Mouse (Mus musculus): ENCODE data around the gene Podn. TPM values are rescaled to one million over a fixed set of nuclear protein-coding genes. Genes with fewer than 3 reads are reported as not detected.

The Podn gene
- polyA plus RNA-seq, 1 experiment from 2014 or later = 0.83 TPM

DNA sequence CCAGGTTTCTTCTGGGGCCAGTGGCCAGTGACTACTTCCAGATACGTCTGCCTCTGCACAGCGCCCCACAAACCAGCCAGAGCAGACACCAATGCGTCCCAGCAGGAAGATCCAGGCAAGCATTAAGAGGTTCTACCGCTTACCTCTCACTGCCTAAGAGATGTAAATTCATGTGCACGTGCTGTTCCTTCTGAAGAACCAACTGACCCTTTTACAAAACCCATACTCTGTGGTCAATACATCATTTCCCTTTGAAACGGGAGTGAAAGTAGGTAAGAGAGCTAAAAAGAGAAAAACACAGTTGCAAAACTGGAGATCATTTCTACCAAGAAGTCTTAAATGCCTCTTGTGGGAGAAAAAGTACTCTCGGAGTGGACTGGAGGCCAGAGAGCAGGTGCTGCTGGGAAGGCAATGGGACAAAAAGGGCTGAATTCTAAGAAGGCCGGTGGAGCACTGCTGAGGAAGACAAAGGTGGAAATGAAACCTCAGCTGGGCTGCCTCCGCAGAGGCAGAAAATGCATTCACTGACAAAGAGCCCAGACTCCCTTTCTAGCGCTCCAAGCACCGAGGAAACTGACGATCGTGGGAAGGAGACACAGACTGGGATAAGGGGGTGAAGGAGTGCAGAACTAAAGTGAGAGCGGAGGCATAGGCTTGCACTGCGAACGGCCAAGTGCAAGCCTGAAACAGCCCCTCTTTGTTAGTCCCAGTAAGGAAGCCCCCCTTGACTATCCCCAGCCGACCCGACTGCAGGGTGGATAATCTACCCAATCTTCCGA lies 36.5 kb downstream of the Podn start:
- H3K4me3 ChIP-seq = no peak overlapping the region
- WGBS = 35% methylated on average over 19 of the region's 19 CpGs
- ATAC-seq (ENCODE audit: low FRiP score, low read depth) = no peak
- no peaks in the 10 kb centered on the region for H3K4me1 ChIP-seq (replicated peaks)
- H3K36me3 ChIP-seq = peaks cover 31% of the 10 kb centered on the region
- peak overlapping the region; percentile 34; the same call in 1 of the 2 replicates for H3K27ac ChIP-seq (replicated peaks)
- H3K4me2 ChIP-seq = peak overlapping the region; percentile 28; the same call in 1 of the 2 replicates
- no peaks in the 10 kb centered on the region for H3K27me3 ChIP-seq
- H3K9ac ChIP-seq = no peak overlapping the region
- H3K9me3 ChIP-seq = no peaks in the 10 kb centered on the region

- H3K27ac ChIP-seq (replicated peaks) = no peak overlapping the region
- peaks cover 30% of the 10 kb centered on the region for H3K36me3 ChIP-seq
- H3K27me3 ChIP-seq = no peaks in the 10 kb centered on the region
- no peak overlapping the region for H3K9ac ChIP-seq
- no peaks in the 10 kb centered on the region for H3K9me3 ChIP-seq
- H3K4me2 ChIP-seq = no peak overlapping the region
- no peaks in the 10 kb centered on the region for H3K4me1 ChIP-seq (replicated peaks)
- ATAC-seq (ENCODE audit: low FRiP score, low read depth) = no peak
- H3K4me3 ChIP-seq = no peak overlapping the region
- WGBS = 92% methylated on average over 10 of the region's 10 CpGs
These were observed 38.1 kb downstream of the Podn start for GRCm38 (mm10) chr4:108058166-108058565.

- H3K36me3 ChIP-seq = peaks cover 31% of the 10 kb centered on the region
- H3K27ac ChIP-seq (replicated peaks) = no peak overlapping the region
- ATAC-seq (ENCODE audit: low FRiP score, low read depth) = no peak
- no peak overlapping the region for H3K4me3 ChIP-seq
- WGBS = 93% methylated on average over 2 of the region's 2 CpGs
- no peaks in the 10 kb centered on the region for H3K27me3 ChIP-seq
- H3K4me1 ChIP-seq (replicated peaks) = no peaks in the 10 kb centered on the region
- no peaks in the 10 kb centered on the region for H3K9me3 ChIP-seq
- no peak overlapping the region for H3K4me2 ChIP-seq
- no peak overlapping the region for H3K9ac ChIP-seq
These were observed 39.0 kb downstream of the Podn start for GRCm38 (mm10) chr4:108057247-108057646.

GRCm38 (mm10) chr4:108055873-108056272 lies 40.4 kb downstream of the Podn start:
- Histone ChIP-seq H3K27ac (replicated peaks) (no peak overlapping the region), H3K9me3 (no peaks in the 10 kb centered on the region), H3K4me2 (no peak overlapping the region), H3K36me3 (peaks cover 31% of the 10 kb centered on the region), H3K4me3 (no peak overlapping the region), H3K27me3 (no peaks in the 10 kb centered on the region), H3K9ac (no peak overlapping the region), H3K4me1 (replicated peaks) (no peaks in the 10 kb centered on the region)
- 94% methylated on average over 10 of the region's 10 CpGs for WGBS
- no peak for ATAC-seq (ENCODE audit: low FRiP score, low read depth)

DNA sequence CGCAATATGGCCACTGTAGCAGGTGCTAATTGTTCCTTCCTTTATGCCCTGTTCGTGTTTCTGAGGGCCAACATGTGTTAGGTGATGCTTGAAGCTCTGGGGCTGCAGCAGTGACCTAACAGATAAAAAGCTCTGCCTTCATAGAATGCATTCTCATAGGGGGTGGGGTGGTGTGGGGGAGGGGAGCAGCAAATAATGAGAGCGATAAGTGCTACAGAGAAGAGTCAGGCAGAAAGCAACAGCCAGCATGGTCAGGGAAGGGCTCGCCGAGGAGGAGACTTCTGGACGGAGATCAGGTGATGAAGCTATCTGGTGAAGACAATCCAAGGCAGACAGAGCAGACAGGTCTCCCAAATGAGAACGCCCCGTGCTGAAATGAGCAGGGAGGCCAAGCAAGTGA lies 43.6 kb downstream of the Podn start:
- Histone ChIP-seq H3K27ac (replicated peaks) (no peak overlapping the region), H3K4me3 (no peak overlapping the region), H3K4me2 (no peak overlapping the region), H3K9me3 (no peaks in the 10 kb centered on the region), H3K4me1 (replicated peaks) (no peaks in the 10 kb centered on the region), H3K9ac (no peak overlapping the region), H3K36me3 (peaks cover 39% of the 10 kb centered on the region), H3K27me3 (no peaks in the 10 kb centered on the region)
- 93% methylated on average over 8 of the region's 8 CpGs for WGBS
- no peak for ATAC-seq (ENCODE audit: low FRiP score, low read depth)

DNA sequence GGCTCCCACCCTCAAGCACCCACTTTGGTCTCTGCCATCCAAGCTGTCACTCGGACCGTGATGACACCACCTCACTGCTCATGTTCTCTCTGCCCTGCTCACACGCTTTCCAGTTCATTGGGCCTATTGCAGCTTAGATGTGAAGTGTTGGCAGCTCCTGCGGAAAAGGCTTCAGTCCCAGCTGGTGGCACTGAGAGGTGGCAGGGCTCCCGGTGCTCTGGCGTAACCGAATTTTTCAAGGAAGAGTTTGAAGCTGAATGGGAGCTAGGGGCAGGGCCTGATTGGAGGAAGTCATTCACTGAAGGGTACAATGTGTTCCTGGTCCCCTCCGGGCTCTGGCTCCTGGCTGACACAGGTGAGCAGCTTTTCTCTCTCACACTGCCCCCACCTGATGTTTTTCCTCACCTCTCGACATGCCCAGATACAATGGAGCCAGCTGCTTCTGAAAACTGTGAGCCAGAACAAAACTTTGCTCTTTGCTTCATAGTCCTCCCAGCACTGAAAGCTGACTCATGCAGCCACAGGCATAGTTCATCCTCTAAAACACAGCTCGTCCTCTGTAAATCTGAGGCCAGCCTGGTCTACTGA lies 44.5 kb downstream of the Podn start:
- peak; percentile 69; the same call in 1 of the 2 replicates for ATAC-seq (ENCODE audit: low FRiP score, low read depth)
- no peaks in the 10 kb centered on the region for H3K27me3 ChIP-seq
- no peaks in the 10 kb centered on the region for H3K4me1 ChIP-seq (replicated peaks)
- no peak overlapping the region for H3K4me2 ChIP-seq
- no peaks in the 10 kb centered on the region for H3K9me3 ChIP-seq
- no peak overlapping the region for H3K9ac ChIP-seq
- H3K36me3 ChIP-seq = peaks cover 45% of the 10 kb centered on the region
- H3K4me3 ChIP-seq = no peak overlapping the region
- 75% methylated on average over 10 of the region's 10 CpGs for WGBS
- 0 out of 2 replicates have a peak overlapping the region, but pooled peaks have one; percentile 32 for H3K27ac ChIP-seq (replicated peaks)

GRCm38 (mm10) chr4:108046136-108046535 lies 50.1 kb downstream of the Podn start:
- no peak overlapping the region for H3K27ac ChIP-seq (replicated peaks)
- no peaks in the 10 kb centered on the region for H3K9me3 ChIP-seq
- WGBS = 85% methylated on average over 8 of the region's 8 CpGs
- H3K36me3 ChIP-seq = peaks cover 34% of the 10 kb centered on the region
- no peak overlapping the region for H3K9ac ChIP-seq
- no peak overlapping the region for H3K4me3 ChIP-seq
- no peak for ATAC-seq (ENCODE audit: low FRiP score, low read depth)
- H3K4me2 ChIP-seq = no peak overlapping the region
- H3K4me1 ChIP-seq (replicated peaks) = no peaks in the 10 kb centered on the region
- no peaks in the 10 kb centered on the region for H3K27me3 ChIP-seq

DNA sequence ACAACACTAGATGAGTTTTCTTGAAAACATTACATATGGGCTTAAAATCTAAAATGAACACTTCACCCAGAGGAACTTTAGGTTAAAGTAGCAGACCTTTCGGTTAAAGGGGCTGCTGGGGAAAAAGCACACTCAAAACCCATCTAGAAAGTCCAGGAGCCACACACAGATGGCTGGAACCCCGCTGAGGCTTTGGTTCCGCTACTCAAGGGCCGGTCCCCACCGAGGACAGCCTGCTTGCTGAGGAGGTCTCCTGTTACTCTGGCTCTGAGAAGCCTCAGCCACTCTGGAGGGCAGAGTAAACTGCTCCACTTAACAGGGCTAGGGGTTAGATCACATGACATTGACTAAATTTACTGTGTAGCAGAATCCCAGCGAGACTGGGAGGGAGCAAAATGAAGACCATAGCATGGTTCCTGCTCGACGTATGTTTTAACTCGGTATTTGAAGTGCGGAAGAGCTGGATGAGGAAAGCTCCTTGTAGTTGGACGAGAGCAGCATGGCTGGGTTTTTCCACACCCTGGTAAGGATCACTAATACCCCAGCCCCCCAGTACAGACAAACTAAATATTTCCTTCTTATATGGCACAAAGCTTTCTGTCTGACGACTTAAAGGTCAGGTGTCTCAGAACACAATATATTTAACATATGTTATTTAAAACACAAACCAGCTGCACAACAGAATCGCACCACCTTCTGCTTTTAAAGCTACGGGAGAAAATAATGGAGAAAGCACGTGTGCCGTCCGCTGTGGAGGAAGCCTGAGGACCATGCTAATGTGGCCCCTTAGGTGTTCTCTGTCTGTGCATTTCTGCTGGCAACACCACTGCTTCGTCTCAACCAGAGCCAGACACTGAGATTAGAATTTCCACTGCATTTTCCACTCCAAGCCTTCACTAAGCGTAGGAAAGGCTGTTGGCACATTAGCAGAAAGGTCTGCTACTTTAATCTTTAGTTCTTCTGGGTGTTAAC lies 50.8 kb downstream of the Podn start:
- H3K4me3 ChIP-seq = no peak overlapping the region
- ATAC-seq (ENCODE audit: low FRiP score, low read depth) = no peak
- H3K9me3 ChIP-seq = no peaks in the 10 kb centered on the region
- no peaks in the 10 kb centered on the region for H3K4me1 ChIP-seq (replicated peaks)
- H3K4me2 ChIP-seq = no peak overlapping the region
- WGBS = 70% methylated on average over 19 of the region's 19 CpGs
- H3K27ac ChIP-seq (replicated peaks) = no peak overlapping the region
- H3K36me3 ChIP-seq = peaks cover 29% of the 10 kb centered on the region
- H3K27me3 ChIP-seq = no peaks in the 10 kb centered on the region
- no peak overlapping the region for H3K9ac ChIP-seq

DNA sequence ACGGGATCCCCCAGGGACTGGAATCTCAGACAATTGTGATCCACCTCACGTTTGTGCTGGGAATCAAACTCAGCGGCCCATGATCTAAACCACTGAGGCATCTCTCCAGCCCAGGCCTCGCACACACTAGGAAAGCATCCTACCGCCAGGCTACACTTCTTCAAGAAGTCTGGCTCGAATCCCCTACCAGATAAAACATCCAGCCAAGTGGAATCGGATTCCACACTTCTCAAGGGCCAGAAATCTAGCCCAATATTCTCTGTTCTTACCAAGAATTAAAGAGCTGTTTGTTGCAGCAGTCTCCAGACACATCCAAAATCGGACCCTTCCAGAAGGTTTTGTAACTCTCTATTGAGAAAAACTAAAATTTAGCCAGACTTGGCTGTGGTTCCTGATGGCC lies 59.2 kb downstream of the Podn start:
- H3K4me2 ChIP-seq = no peak overlapping the region
- H3K9ac ChIP-seq = no peak overlapping the region
- no peak overlapping the region for H3K4me3 ChIP-seq
- H3K9me3 ChIP-seq = no peaks in the 10 kb centered on the region
- no peak overlapping the region for H3K27ac ChIP-seq (replicated peaks)
- 71% methylated on average over 8 of the region's 8 CpGs for WGBS
- ATAC-seq (ENCODE audit: low FRiP score, low read depth) = no peak
- H3K27me3 ChIP-seq = peaks cover 14% of the 10 kb centered on the region
- peaks cover 3% of the 10 kb centered on the region; the same call in 1 of the 2 replicates for H3K4me1 ChIP-seq (replicated peaks)
- H3K36me3 ChIP-seq = no peaks in the 10 kb centered on the region

- H3K27me3 ChIP-seq = peaks cover 29% of the 10 kb centered on the region
- H3K4me2 ChIP-seq = no peak overlapping the region
- no peaks in the 10 kb centered on the region for H3K36me3 ChIP-seq
- H3K27ac ChIP-seq (replicated peaks) = no peak overlapping the region
- ATAC-seq (ENCODE audit: low FRiP score, low read depth) = no peak
- 87% methylated on average over 8 of the region's 8 CpGs for WGBS
- H3K4me3 ChIP-seq = no peak overlapping the region
- H3K9ac ChIP-seq = no peak overlapping the region
- H3K4me1 ChIP-seq (replicated peaks) = peaks cover 16% of the 10 kb centered on the region
- H3K9me3 ChIP-seq = no peaks in the 10 kb centered on the region
These were observed 63.0 kb downstream of the Podn start for GRCm38 (mm10) chr4:108033041-108033764.

- H3K36me3 ChIP-seq = no peaks in the 10 kb centered on the region
- H3K27ac ChIP-seq (replicated peaks) = no peak overlapping the region
- peak overlapping the region; percentile 99 for H3K4me2 ChIP-seq
- 43% methylated on average over 11 of the region's 11 CpGs for WGBS
- no peak for ATAC-seq (ENCODE audit: low FRiP score, low read depth)
- H3K9me3 ChIP-seq = no peaks in the 10 kb centered on the region
- H3K4me3 ChIP-seq = peak overlapping the region; percentile 62
- H3K9ac ChIP-seq = peak overlapping the region; percentile 45
- H3K4me1 ChIP-seq (replicated peaks) = peaks cover 16% of the 10 kb centered on the region
- H3K27me3 ChIP-seq = peaks cover 29% of the 10 kb centered on the region
These were observed 63.8 kb downstream of the Podn start for GRCm38 (mm10) chr4:108032352-108032849.

Data from hindbrain, embryonic 15.5 days (tissue).